Comparison of ENCODE assay signal across 24 mouse cellular contexts in the genomic region with DNA sequence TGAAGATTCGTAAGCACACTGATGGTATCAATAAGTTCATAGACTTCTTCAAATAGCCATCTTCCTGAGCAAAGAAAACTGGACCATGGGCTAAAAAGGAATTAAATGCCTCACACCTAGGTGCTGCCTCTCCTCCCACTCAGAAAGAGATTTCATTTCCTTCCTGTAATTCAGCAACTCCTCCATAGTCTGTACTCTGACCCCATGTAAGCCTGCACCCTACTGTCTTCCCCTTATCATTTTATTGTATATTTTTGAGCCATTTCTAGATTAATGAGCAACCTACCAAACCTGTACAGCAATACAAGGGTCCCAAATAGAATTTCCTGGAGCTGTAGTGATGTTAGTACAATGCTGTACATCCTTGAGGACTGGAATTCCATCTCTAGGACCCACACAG. TPM values are rescaled to one million over a fixed set of nuclear protein-coding genes. Genes with fewer than 3 reads are reported as not detected.
DNase-seq lines count a peak whose midpoint lies in the region; ATAC-seq and TF ChIP-seq lines count a peak whose summit lies in the region.
"Had no signal": no experiment of that assay in that cellular context is flagged by ENCODE, and none has a peak within 500 bp of the region (broad histone marks: within the 10 kb centered on the region; RNA-seq: fewer than 3 reads in every experiment).

No protein-coding gene starts in this region.

- DNase-seq in midbrain, embryonic 11.5 days (ENCODE audit: low spot score, missing footprints): peak; percentile 44
- DNase-seq in embryo, embryonic 11 days: no peak
- no peak for DNase-seq in Muller cell, postnatal 12 days (ENCODE audit: inconsistent ontology term)
- DNase-seq: adrenal gland, adult 2 months; adrenal gland, adult 8-10 months; adrenal gland, postnatal 10 days; adrenal gland, postnatal 14 days; adrenal gland, postnatal 25 days; adrenal gland, postnatal 36 days; B cell, adult 2 months; cerebellum, adult 11 months; cerebellum, adult 11-12 months; cerebellum, adult 18-20 months had no signal

- H3K9me3 ChIP-seq in midbrain, embryonic 11.5 days (ENCODE audit: control insufficient read depth, low read length): no peaks in the 10 kb centered on the region
- H3K9me3 ChIP-seq in midbrain, embryonic 15.5 days: no peaks in the 10 kb centered on the region
- H3K9me3 ChIP-seq in intestine, embryonic 15.5 days: no peaks in the 10 kb centered on the region
- H3K9me3 ChIP-seq in intestine, embryonic 16.5 days (ENCODE audit: control insufficient read depth, low read length): no peaks in the 10 kb centered on the region
- H3K9me3 ChIP-seq in intestine, postnatal 0 days (ENCODE audit: control insufficient read depth): no peaks in the 10 kb centered on the region
- 0 out of 2 replicates have a peak, but pooled peaks cover 3% of the 10 kb centered on the region for H3K9me3 ChIP-seq in kidney, embryonic 14.5 days (ENCODE audit: control insufficient read depth, low read length)

- no peaks in the 10 kb centered on the region for H3K36me3 ChIP-seq in midbrain, embryonic 11.5 days (ENCODE audit: control insufficient read depth, insufficient read depth, low read length)
- H3K36me3 ChIP-seq in midbrain, embryonic 15.5 days (replicated peaks): no peaks in the 10 kb centered on the region
- H3K36me3 ChIP-seq in intestine, embryonic 15.5 days: no peaks in the 10 kb centered on the region
- no peaks in the 10 kb centered on the region for H3K36me3 ChIP-seq in intestine, embryonic 16.5 days (ENCODE audit: control insufficient read depth, insufficient read depth, low read length)
- no peaks in the 10 kb centered on the region for H3K36me3 ChIP-seq in intestine, postnatal 0 days (ENCODE audit: control insufficient read depth, insufficient read depth)
- H3K36me3 ChIP-seq in kidney, embryonic 14.5 days (ENCODE audit: control insufficient read depth, insufficient read depth, low read length): no peaks in the 10 kb centered on the region
- H3K36me3 ChIP-seq: G1E had no signal

- H3K4me2 ChIP-seq in midbrain, embryonic 11.5 days: no peak overlapping the region
- no peak overlapping the region for H3K4me2 ChIP-seq in midbrain, embryonic 15.5 days
- H3K4me2 ChIP-seq in intestine, embryonic 15.5 days (replicated peaks): no peak overlapping the region
- H3K4me2 ChIP-seq in intestine, embryonic 16.5 days (ENCODE audit: low read depth, low read length): no peak overlapping the region
- no peak overlapping the region for H3K4me2 ChIP-seq in intestine, postnatal 0 days (replicated peaks; ENCODE audit: low read depth)
- no peak overlapping the region for H3K4me2 ChIP-seq in kidney, embryonic 14.5 days (replicated peaks; ENCODE audit: low read depth, low read length)

- WGBS in midbrain, embryonic 11.5 days: 92% methylated on average over 1 of the region's 1 CpGs
- 100% methylated on average over 1 of the region's 1 CpGs for WGBS in midbrain, embryonic 15.5 days
- WGBS in intestine, embryonic 15.5 days: 87% methylated on average over 1 of the region's 1 CpGs
- WGBS in intestine, embryonic 16.5 days: 95% methylated on average over 1 of the region's 1 CpGs
- WGBS in intestine, postnatal 0 days: 86% methylated on average over 1 of the region's 1 CpGs
- WGBS in kidney, embryonic 14.5 days: 100% methylated on average over 1 of the region's 1 CpGs

- H3K27me3 ChIP-seq in midbrain, embryonic 11.5 days (ENCODE audit: control insufficient read depth, insufficient read depth, low read length): no peaks in the 10 kb centered on the region
- H3K27me3 ChIP-seq in midbrain, embryonic 15.5 days (replicated peaks): no peaks in the 10 kb centered on the region
- H3K27me3 ChIP-seq in intestine, embryonic 15.5 days (replicated peaks): no peaks in the 10 kb centered on the region
- H3K27me3 ChIP-seq in intestine, embryonic 16.5 days (replicated peaks; ENCODE audit: control insufficient read depth, insufficient read depth, low read length): no peaks in the 10 kb centered on the region
- no peaks in the 10 kb centered on the region for H3K27me3 ChIP-seq in intestine, postnatal 0 days (replicated peaks; ENCODE audit: control insufficient read depth, insufficient read depth, low read length)
- no peaks in the 10 kb centered on the region for H3K27me3 ChIP-seq in kidney, embryonic 14.5 days (ENCODE audit: control insufficient read depth, insufficient read depth, low read length)
- H3K27me3 ChIP-seq: CH12.LX, Patski had no signal

- no peaks in the 10 kb centered on the region for H3K4me1 ChIP-seq in midbrain, embryonic 11.5 days (ENCODE audit: control insufficient read depth, insufficient read depth, low read length)
- H3K4me1 ChIP-seq in midbrain, embryonic 15.5 days: no peaks in the 10 kb centered on the region
- H3K4me1 ChIP-seq in intestine, embryonic 15.5 days (replicated peaks): no peaks in the 10 kb centered on the region
- no peaks in the 10 kb centered on the region for H3K4me1 ChIP-seq in intestine, embryonic 16.5 days (ENCODE audit: control insufficient read depth, insufficient read depth, low read length)
- H3K4me1 ChIP-seq in intestine, postnatal 0 days (replicated peaks; ENCODE audit: control insufficient read depth, insufficient read depth, low read length): 0 out of 2 replicates have a peak, but pooled peaks cover 3% of the 10 kb centered on the region
- H3K4me1 ChIP-seq in kidney, embryonic 14.5 days (ENCODE audit: control insufficient read depth, insufficient read depth, low read length): no peaks in the 10 kb centered on the region

- H3K4me3 ChIP-seq in midbrain, embryonic 11.5 days (ENCODE audit: low read depth, low read length): no peak overlapping the region
- no peak overlapping the region for H3K4me3 ChIP-seq in midbrain, embryonic 15.5 days
- H3K4me3 ChIP-seq in intestine, embryonic 15.5 days (replicated peaks): no peak overlapping the region
- H3K4me3 ChIP-seq in intestine, embryonic 16.5 days (ENCODE audit: low read length): no peak overlapping the region
- no peak overlapping the region for H3K4me3 ChIP-seq in intestine, postnatal 0 days (ENCODE audit: low read depth, low read length)
- H3K4me3 ChIP-seq in kidney, embryonic 14.5 days (ENCODE audit: low read length): no peak overlapping the region

- no peak overlapping the region for H3K27ac ChIP-seq in midbrain, embryonic 11.5 days (ENCODE audit: low read depth, low read length)
- no peak overlapping the region for H3K27ac ChIP-seq in midbrain, embryonic 15.5 days
- H3K27ac ChIP-seq in intestine, embryonic 15.5 days: no peak overlapping the region
- H3K27ac ChIP-seq in intestine, embryonic 16.5 days (ENCODE audit: low read length): no peak overlapping the region
- H3K27ac ChIP-seq in intestine, postnatal 0 days (ENCODE audit: low read depth, low read length): no peak overlapping the region
- H3K27ac ChIP-seq in kidney, embryonic 14.5 days (ENCODE audit: low read depth, low read length): no peak overlapping the region

- TF ChIP-seq CTCF in intestine, postnatal 0 days (IDR thresholded peaks at IDR 0.05; ENCODE audit: low read depth): no peak

- no peak for ATAC-seq in midbrain, embryonic 11.5 days (ENCODE audit: low FRiP score)
- no peak for ATAC-seq in midbrain, embryonic 15.5 days (replicated peaks)
- peak; percentile 91 for ATAC-seq in intestine, embryonic 15.5 days
- ATAC-seq in intestine, embryonic 16.5 days: peak; percentile 91
- peak; percentile 47; the same call in 1 of the 2 replicates for ATAC-seq in intestine, postnatal 0 days
- no peak for ATAC-seq in kidney, embryonic 14.5 days (ENCODE audit: low FRiP score, low TSS enrichment)
- ATAC-seq: activated CD4-positive, CD25-positive, alpha-beta regulatory T cell, adult 4 months; CD4-positive, CD25-positive, alpha-beta regulatory T cell, adult 4 months; Patski had no signal

- no peak overlapping the region for H3K9ac ChIP-seq in midbrain, embryonic 11.5 days (ENCODE audit: low read length)
- H3K9ac ChIP-seq in midbrain, embryonic 15.5 days: no peak overlapping the region
- no peak overlapping the region for H3K9ac ChIP-seq in intestine, embryonic 15.5 days
- no peak overlapping the region for H3K9ac ChIP-seq in intestine, embryonic 16.5 days (ENCODE audit: low read depth, low read length)
- H3K9ac ChIP-seq in intestine, postnatal 0 days (ENCODE audit: low read depth, low read length): no peak overlapping the region
- H3K9ac ChIP-seq in kidney, embryonic 14.5 days (ENCODE audit: low read depth, low read length): no peak overlapping the region

RNA-seq across cellular contexts. Expression of a gene that starts 37.1 kb away (rescaled TPM):
- 0.10 and 0.15 TPM in 2 replicates for polyA plus RNA-seq in midbrain, embryonic 11.5 days (2014; fragmentation: Nextera tagmentation; extraction: Ambion mirVana)
- polyA plus RNA-seq in midbrain, embryonic 15.5 days (2015; fragmentation: Nextera tagmentation; extraction: Ambion mirVana): 0.09 TPM in 1 of 2 replicates, not detected in the other
- polyA plus RNA-seq in intestine, embryonic 15.5 days (2015; fragmentation: Nextera tagmentation; extraction: Ambion mirVana): 0.04 TPM in 1 of 2 replicates, not detected in the other
- polyA plus RNA-seq in intestine, embryonic 16.5 days (2015; fragmentation: Nextera tagmentation; extraction: Ambion mirVana): 0.04 and 0.06 TPM in 2 replicates
- polyA plus RNA-seq in intestine, postnatal 0 days (2015; fragmentation: Nextera tagmentation; extraction: Ambion mirVana): not detected in 2 replicates
- not detected in 2 replicates for polyA plus RNA-seq in kidney, embryonic 14.5 days (2014; fragmentation: Nextera tagmentation; extraction: Ambion mirVana)
- polyA plus RNA-seq: activated CD4-positive, CD25-positive, alpha-beta regulatory T cell, adult 4 months; adrenal gland, adult 2 months; C2C12; CD4-positive, CD25-positive, alpha-beta regulatory T cell, adult 4 months; G1E; Patski had no signal

Comparison
In these comparisons a context has a peak if more than half of its experiments do, and no peak if none do; other contexts are left out.
1. ATAC-seq: peak in intestine, embryonic 15.5 days (single experiment), intestine, embryonic 16.5 days (single experiment) and intestine, postnatal 0 days (single experiment); none in midbrain, embryonic 11.5 days (single experiment), midbrain, embryonic 15.5 days (single experiment) and kidney, embryonic 14.5 days (single experiment).